Mouse (Mus musculus): Measurements from ENCODE around the gene Sik1. TPM values are rescaled to one million over a fixed set of nuclear protein-coding genes. Genes with fewer than 3 reads are reported as not detected.
A peak's percentile ranks its signal among the peaks of the same experiment; 100 is the strongest.

Gene Sik1
- polyA plus RNA-seq, 1 experiment from 2014 or later = 16.2 TPM

GRCm38 (mm10) chr17:31809894-31810293 lies 45.7 kb downstream of the Sik1 start:
- Histone ChIP-seq H3K9me3 (ENCODE audit: control insufficient read depth, low read length) (no peaks in the 10 kb centered on the region), H3K27ac (ENCODE audit: low read depth, low read length) (peak overlapping the region; percentile 19; the same call in 1 of the 2 replicates), H3K4me2 (ENCODE audit: low read length) (peak overlapping the region; percentile 47), H3K9ac (ENCODE audit: low read depth, low read length) (peak overlapping the region; percentile 46), H3K4me1 (ENCODE audit: control insufficient read depth, insufficient read depth, low read depth, low read length) (peaks cover 11% of the 10 kb centered on the region), H3K4me3 (ENCODE audit: low read length) (peak overlapping the region; percentile 8; the same call in 1 of the 2 replicates), H3K27me3 (replicated peaks; ENCODE audit: control insufficient read depth, insufficient read depth, low read length) (0 out of 2 replicates have a peak, but pooled peaks cover 2% of the 10 kb centered on the region), H3K36me3 (ENCODE audit: control insufficient read depth, insufficient read depth, low read length) (no peaks in the 10 kb centered on the region)
- peak; percentile 43 for ATAC-seq
- 26% methylated on average over 19 of the region's 19 CpGs for WGBS

DNA sequence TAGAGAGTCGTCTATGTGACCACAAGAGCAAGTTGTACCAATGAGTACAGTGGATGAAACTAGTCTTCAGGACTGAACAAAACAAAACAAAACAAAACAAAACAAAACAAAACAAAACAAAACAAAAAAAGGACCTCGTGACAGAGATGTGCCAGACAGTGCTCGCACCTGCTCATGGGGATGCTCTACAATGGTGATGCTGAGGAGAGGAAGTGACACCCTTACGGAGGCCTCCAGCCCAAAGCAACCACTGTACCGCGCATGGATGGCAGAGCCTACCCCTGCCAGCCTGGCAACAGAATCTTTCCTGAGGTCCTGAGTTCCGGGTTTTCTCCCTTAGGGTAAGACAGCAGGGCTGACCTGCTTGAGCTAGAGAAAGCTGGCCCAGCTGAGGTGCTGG lies 46.5 kb downstream of the Sik1 start:
- Histone ChIP-seq H3K36me3 (ENCODE audit: control insufficient read depth, insufficient read depth, low read length) (no peaks in the 10 kb centered on the region), H3K27me3 (replicated peaks; ENCODE audit: control insufficient read depth, insufficient read depth, low read length) (0 out of 2 replicates have a peak, but pooled peaks cover 2% of the 10 kb centered on the region), H3K9ac (ENCODE audit: low read depth, low read length) (no peak overlapping the region), H3K4me3 (ENCODE audit: low read length) (no peak overlapping the region), H3K27ac (ENCODE audit: low read depth, low read length) (no peak overlapping the region), H3K4me1 (ENCODE audit: control insufficient read depth, insufficient read depth, low read depth, low read length) (peaks cover 7% of the 10 kb centered on the region), H3K9me3 (ENCODE audit: control insufficient read depth, low read length) (no peaks in the 10 kb centered on the region), H3K4me2 (ENCODE audit: low read length) (no peak overlapping the region)
- WGBS = 92% methylated on average over 7 of the region's 7 CpGs
- ATAC-seq = no peak

DNA sequence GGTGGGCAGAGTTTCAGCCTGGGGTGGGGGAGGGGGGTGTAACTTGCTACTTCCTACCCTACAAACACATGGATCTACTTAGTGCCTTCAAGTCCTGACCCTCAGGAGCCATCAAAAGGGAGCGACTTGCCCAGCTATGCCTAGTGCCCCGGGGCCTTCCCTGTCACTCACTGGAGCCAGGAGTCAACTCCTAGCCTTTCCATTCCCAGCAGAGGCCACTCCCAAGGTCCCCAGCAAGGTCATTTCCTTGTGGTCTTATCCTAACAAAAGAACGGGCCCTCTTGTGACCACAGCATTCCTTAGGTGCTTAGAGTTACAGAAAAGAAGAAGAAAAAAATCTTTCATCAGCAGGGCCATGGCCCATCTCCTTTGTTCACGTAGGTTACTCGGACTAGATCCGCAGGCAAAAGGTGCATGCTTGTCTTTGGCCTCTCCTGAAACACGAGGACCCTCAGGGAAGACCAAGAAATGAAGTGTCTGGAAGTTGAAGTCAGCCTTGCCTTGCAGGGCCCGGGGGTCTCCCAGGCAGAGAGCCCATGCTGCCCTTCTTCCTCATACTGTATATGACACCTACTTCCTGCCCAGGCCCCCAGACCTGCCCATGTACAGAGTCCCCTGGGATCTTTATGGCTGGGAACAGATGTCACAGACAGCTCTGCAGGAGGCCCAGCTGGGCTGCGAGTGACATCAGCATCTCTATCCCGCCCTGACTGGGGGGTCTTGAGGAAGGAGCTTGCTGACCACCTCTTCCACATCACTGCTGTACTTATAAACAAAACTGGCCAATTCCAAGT lies 47.3 kb downstream of the Sik1 start:
- Histone ChIP-seq H3K4me1 (ENCODE audit: control insufficient read depth, insufficient read depth, low read depth, low read length) (peaks cover 4% of the 10 kb centered on the region), H3K27me3 (replicated peaks; ENCODE audit: control insufficient read depth, insufficient read depth, low read length) (0 out of 2 replicates have a peak, but pooled peaks cover 2% of the 10 kb centered on the region), H3K27ac (ENCODE audit: low read depth, low read length) (no peak overlapping the region), H3K9ac (ENCODE audit: low read depth, low read length) (no peak overlapping the region), H3K4me3 (ENCODE audit: low read length) (no peak overlapping the region), H3K9me3 (ENCODE audit: control insufficient read depth, low read length) (no peaks in the 10 kb centered on the region), H3K36me3 (ENCODE audit: control insufficient read depth, insufficient read depth, low read length) (no peaks in the 10 kb centered on the region), H3K4me2 (ENCODE audit: low read length) (no peak overlapping the region)
- 59% methylated on average over 10 of the region's 10 CpGs for WGBS
- ATAC-seq = no peak

DNA sequence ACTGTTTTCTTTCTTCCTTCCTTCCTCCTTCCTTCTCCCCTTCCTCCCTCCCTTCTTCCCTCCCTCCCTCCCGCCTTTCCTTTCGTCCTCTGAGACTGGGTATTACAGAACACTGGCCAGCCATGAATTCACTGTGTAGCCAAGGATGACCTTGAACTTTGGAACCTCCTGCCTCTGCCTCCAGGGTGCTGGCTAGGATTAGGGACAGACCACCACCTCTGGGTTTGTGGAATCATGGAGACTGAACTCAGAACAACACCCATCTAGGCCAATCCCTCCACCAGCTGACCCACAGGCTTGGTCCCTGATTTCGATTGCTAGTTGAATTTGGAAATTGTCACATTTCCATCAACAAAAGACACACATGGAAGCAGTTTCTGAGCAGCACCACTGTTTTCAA lies 49.1 kb downstream of the Sik1 start:
- H3K4me1 ChIP-seq (ENCODE audit: control insufficient read depth, insufficient read depth, low read depth, low read length) = peaks cover 4% of the 10 kb centered on the region
- H3K36me3 ChIP-seq (ENCODE audit: control insufficient read depth, insufficient read depth, low read length) = no peaks in the 10 kb centered on the region
- H3K27ac ChIP-seq (ENCODE audit: low read depth, low read length) = no peak overlapping the region
- 0 out of 2 replicates have a peak, but pooled peaks cover 2% of the 10 kb centered on the region for H3K27me3 ChIP-seq (replicated peaks; ENCODE audit: control insufficient read depth, insufficient read depth, low read length)
- no peak overlapping the region for H3K9ac ChIP-seq (ENCODE audit: low read depth, low read length)
- H3K9me3 ChIP-seq (ENCODE audit: control insufficient read depth, low read length) = no peaks in the 10 kb centered on the region
- H3K4me3 ChIP-seq (ENCODE audit: low read length) = no peak overlapping the region
- no peak overlapping the region for H3K4me2 ChIP-seq (ENCODE audit: low read length)
- no peak for ATAC-seq
- 34% methylated on average over 3 of the region's 3 CpGs for WGBS

DNA sequence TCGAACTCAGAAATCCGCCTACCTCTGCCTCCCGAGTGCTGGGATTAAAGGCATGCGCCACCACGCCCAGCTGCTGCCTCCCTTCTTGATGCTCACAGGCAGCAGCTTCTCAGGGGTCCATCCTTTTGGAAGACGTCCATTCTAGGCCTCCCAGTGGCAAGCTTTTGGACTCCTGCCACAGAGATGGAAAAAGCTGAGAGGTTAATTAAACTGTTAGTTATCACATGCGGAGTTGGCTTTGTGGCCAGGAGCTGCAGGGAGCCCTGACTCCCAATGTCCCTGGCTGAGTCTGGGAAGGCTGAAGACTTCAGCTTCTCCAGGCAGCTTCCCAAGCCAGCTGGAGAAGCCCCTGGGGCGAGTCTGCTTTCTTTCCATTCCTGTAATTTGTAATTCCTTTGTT lies 49.6 kb downstream of the Sik1 start:
- Histone ChIP-seq H3K36me3 (ENCODE audit: control insufficient read depth, insufficient read depth, low read length) (no peaks in the 10 kb centered on the region), H3K4me1 (ENCODE audit: control insufficient read depth, insufficient read depth, low read depth, low read length) (peaks cover 4% of the 10 kb centered on the region), H3K9me3 (ENCODE audit: control insufficient read depth, low read length) (no peaks in the 10 kb centered on the region), H3K27me3 (replicated peaks; ENCODE audit: control insufficient read depth, insufficient read depth, low read length) (no peaks in the 10 kb centered on the region), H3K9ac (ENCODE audit: low read depth, low read length) (no peak overlapping the region), H3K4me3 (ENCODE audit: low read length) (no peak overlapping the region), H3K4me2 (ENCODE audit: low read length) (no peak overlapping the region), H3K27ac (ENCODE audit: low read depth, low read length) (no peak overlapping the region)
- ATAC-seq = no peak
- WGBS = 24% methylated on average over 6 of the region's 8 CpGs

GRCm38 (mm10) chr17:31805585-31805984 lies 50.0 kb downstream of the Sik1 start:
- Histone ChIP-seq H3K36me3 (ENCODE audit: control insufficient read depth, insufficient read depth, low read length) (no peaks in the 10 kb centered on the region), H3K27ac (ENCODE audit: low read depth, low read length) (no peak overlapping the region), H3K4me2 (ENCODE audit: low read length) (no peak overlapping the region), H3K4me3 (ENCODE audit: low read length) (no peak overlapping the region), H3K9me3 (ENCODE audit: control insufficient read depth, low read length) (no peaks in the 10 kb centered on the region), H3K4me1 (ENCODE audit: control insufficient read depth, insufficient read depth, low read depth, low read length) (peaks cover 4% of the 10 kb centered on the region), H3K9ac (ENCODE audit: low read depth, low read length) (no peak overlapping the region), H3K27me3 (replicated peaks; ENCODE audit: control insufficient read depth, insufficient read depth, low read length) (no peaks in the 10 kb centered on the region)
- WGBS = 90% methylated on average over 3 of the region's 4 CpGs
- ATAC-seq = no peak

DNA sequence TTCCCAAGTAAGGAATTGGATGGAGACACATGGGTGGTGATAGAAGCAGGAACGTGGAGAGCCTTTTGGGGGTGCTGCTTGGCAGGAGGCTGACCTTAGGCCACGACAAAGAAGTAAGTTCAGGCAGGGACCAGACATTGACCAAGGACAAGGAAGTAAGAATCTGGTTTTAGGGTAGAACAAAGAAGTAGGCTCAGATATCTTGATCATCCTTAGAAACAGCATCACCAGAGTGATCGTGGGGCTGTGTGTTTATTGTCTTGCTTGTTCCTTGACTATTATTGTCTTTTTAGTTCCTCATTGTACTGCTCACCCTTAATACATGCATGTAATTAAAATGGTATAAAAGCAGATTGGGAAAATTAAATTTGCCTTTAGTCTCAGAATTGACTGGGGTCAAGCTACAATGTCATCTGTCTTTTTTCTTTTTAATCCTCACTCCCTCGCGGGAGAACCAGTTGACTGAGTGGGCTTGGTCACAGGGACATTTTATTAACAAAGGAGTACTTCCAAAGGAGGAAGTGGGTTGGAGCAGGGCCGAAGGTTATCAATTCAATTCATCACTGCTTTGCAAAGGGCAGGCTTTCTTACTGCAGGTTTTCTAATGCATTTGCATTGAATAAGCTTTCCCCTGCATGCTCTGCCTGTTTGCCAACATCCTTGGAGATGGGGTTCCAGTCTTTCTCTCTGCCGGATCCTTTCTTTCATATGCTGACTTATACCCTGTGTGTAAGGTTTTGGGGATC lies 53.2 kb downstream of the Sik1 start:
- Histone ChIP-seq H3K27ac (ENCODE audit: low read depth, low read length) (no peak overlapping the region), H3K4me1 (ENCODE audit: control insufficient read depth, insufficient read depth, low read depth, low read length) (no peaks in the 10 kb centered on the region; the same call in 1 of the 2 replicates), H3K36me3 (ENCODE audit: control insufficient read depth, insufficient read depth, low read length) (no peaks in the 10 kb centered on the region), H3K9ac (ENCODE audit: low read depth, low read length) (no peak overlapping the region), H3K4me2 (ENCODE audit: low read length) (no peak overlapping the region), H3K9me3 (ENCODE audit: control insufficient read depth, low read length) (no peaks in the 10 kb centered on the region), H3K27me3 (replicated peaks; ENCODE audit: control insufficient read depth, insufficient read depth, low read length) (no peaks in the 10 kb centered on the region), H3K4me3 (ENCODE audit: low read length) (no peak overlapping the region)
- ATAC-seq = no peak
- 55% methylated on average over 7 of the region's 7 CpGs for WGBS

GRCm38 (mm10) chr17:31800852-31801363 lies 54.7 kb downstream of the Sik1 start:
- no peak overlapping the region for H3K27ac ChIP-seq (ENCODE audit: low read depth, low read length)
- WGBS = 89% methylated on average over 7 of the region's 7 CpGs
- ATAC-seq = no peak
- H3K9ac ChIP-seq (ENCODE audit: low read depth, low read length) = no peak overlapping the region
- H3K27me3 ChIP-seq (replicated peaks; ENCODE audit: control insufficient read depth, insufficient read depth, low read length) = no peaks in the 10 kb centered on the region
- H3K36me3 ChIP-seq (ENCODE audit: control insufficient read depth, insufficient read depth, low read length) = no peaks in the 10 kb centered on the region
- H3K4me2 ChIP-seq (ENCODE audit: low read length) = no peak overlapping the region
- H3K4me3 ChIP-seq (ENCODE audit: low read length) = no peak overlapping the region
- H3K9me3 ChIP-seq (ENCODE audit: control insufficient read depth, low read length) = no peaks in the 10 kb centered on the region
- no peaks in the 10 kb centered on the region for H3K4me1 ChIP-seq (ENCODE audit: control insufficient read depth, insufficient read depth, low read depth, low read length)

DNA sequence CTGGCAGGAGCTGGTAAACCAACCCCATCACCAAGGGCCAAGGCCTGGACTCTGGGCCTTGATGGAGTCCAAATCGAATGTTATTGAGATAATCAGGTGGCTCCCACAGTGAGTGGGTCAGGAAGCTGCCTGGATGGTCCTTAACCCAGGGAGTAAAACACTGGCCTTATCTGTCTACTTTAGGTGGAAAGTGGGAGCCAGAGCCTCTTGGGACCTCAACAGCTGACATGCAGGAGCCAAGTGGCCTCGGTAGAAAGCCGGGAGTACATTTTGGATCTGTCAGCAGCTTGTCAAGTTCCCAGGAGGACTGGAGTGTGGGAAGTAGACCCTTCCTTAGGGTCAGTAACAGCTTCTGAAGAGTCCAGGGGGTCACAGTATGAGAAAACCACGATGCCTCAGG lies 59.7 kb downstream of the Sik1 start:
- no peaks in the 10 kb centered on the region for H3K36me3 ChIP-seq (ENCODE audit: control insufficient read depth, insufficient read depth, low read length)
- no peak overlapping the region for H3K4me2 ChIP-seq (ENCODE audit: low read length)
- no peaks in the 10 kb centered on the region for H3K27me3 ChIP-seq (replicated peaks; ENCODE audit: control insufficient read depth, insufficient read depth, low read length)
- no peak overlapping the region for H3K9ac ChIP-seq (ENCODE audit: low read depth, low read length)
- 84% methylated on average over 4 of the region's 4 CpGs for WGBS
- H3K4me1 ChIP-seq (ENCODE audit: control insufficient read depth, insufficient read depth, low read depth, low read length) = peaks cover 1% of the 10 kb centered on the region
- H3K27ac ChIP-seq (ENCODE audit: low read depth, low read length) = no peak overlapping the region
- H3K4me3 ChIP-seq (ENCODE audit: low read length) = no peak overlapping the region
- H3K9me3 ChIP-seq (ENCODE audit: control insufficient read depth, low read length) = no peaks in the 10 kb centered on the region
- no peak for ATAC-seq

Measured in hindbrain, embryonic 16.5 days (tissue).